In genomic region chr11:100850778-100851528, GRCm38 (mm10) we compare ENCODE assay signal across 8 mouse cellular contexts. TPM values are rescaled to one million over a fixed set of nuclear protein-coding genes. Genes with fewer than 3 reads are reported as not detected.
DNase-seq lines count a peak whose midpoint lies in the region; ATAC-seq and TF ChIP-seq lines count a peak whose summit lies in the region.

No protein-coding gene starts in this region.

- peak; percentile 43; the same call in 1 of the 2 replicates for ATAC-seq in embryonic facial prominence, embryonic 15.5 days (ENCODE audit: insufficient number of reproducible peaks, low FRiP score, low TSS enrichment, low read depth)
- ATAC-seq in heart, embryonic 15.5 days (replicated peaks; ENCODE audit: insufficient number of reproducible peaks, insufficient read depth, low FRiP score, low read depth), result peak; percentile 19; the same call in 1 of the 2 replicates
- ATAC-seq in megakaryocyte progenitor cell, adult 5-6 weeks (replicated peaks; ENCODE audit: poor library complexity), result no peak

- peaks cover 20% of the 10 kb centered on the region; the same call in 1 of the 2 replicates for H3K27me3 ChIP-seq in embryonic facial prominence, embryonic 15.5 days
- H3K27me3 ChIP-seq in heart, embryonic 15.5 days, result 0 out of 2 replicates have a peak, but pooled peaks cover 4% of the 10 kb centered on the region

- H3K4me3 ChIP-seq in ES-E14 (ENCODE audit: insufficient read depth in 1 of 2, low read depth in 1 of 2, low read length in 2 of 2, poor library complexity in 1 of 2, severe bottlenecking in 1 of 2), result peak overlapping the region; percentile 63 to 89
- H3K4me3 ChIP-seq in embryonic facial prominence, embryonic 15.5 days (replicated peaks), result peak overlapping the region; percentile 94
- peak overlapping the region; percentile 68 for H3K4me3 ChIP-seq in heart, embryonic 15.5 days

- WGBS in embryonic facial prominence, embryonic 15.5 days, result 2% methylated on average over 33 of the region's 33 CpGs
- WGBS in heart, embryonic 15.5 days, result 4% methylated on average over 33 of the region's 33 CpGs

- peak overlapping the region; percentile 87 for H3K9ac ChIP-seq in ES-E14 (ENCODE audit: insufficient read depth, low read depth, low read length, poor library complexity, severe bottlenecking)
- H3K9ac ChIP-seq in embryonic facial prominence, embryonic 15.5 days, result peak overlapping the region; percentile 91
- peak overlapping the region; percentile 82 for H3K9ac ChIP-seq in heart, embryonic 15.5 days

- no peaks in the 10 kb centered on the region for H3K36me3 ChIP-seq in ES-E14 (ENCODE audit: control insufficient read depth, insufficient read depth, low read length, poor library complexity, severe bottlenecking)
- no peaks in the 10 kb centered on the region for H3K36me3 ChIP-seq in embryonic facial prominence, embryonic 15.5 days
- H3K36me3 ChIP-seq in heart, embryonic 15.5 days, result no peaks in the 10 kb centered on the region

- DNase-seq in ES-E14 (ENCODE audit: low read depth, low spot score), result no peak
- peak; percentile 86 for DNase-seq in adrenal gland, postnatal 10 days
- peak; percentile 78 for DNase-seq in kidney, postnatal 14 days
- peak; percentile 72 for DNase-seq in lung, postnatal 14 days
- peak; percentile 49 to 60 for DNase-seq in right cerebral cortex, postnatal 10 days (ENCODE audit: low spot score in 2 of 2)

- H3K27ac ChIP-seq in ES-E14 (ENCODE audit: insufficient read depth, low read depth, low read length, poor library complexity, severe bottlenecking), result no peak overlapping the region
- H3K27ac ChIP-seq in embryonic facial prominence, embryonic 15.5 days (replicated peaks), result peak overlapping the region; percentile 87
- peak overlapping the region; percentile 85 for H3K27ac ChIP-seq in heart, embryonic 15.5 days

- in situ Hi-C loops in ES-E14 (cut with MboI; ENCODE audit: low sequenced_read_pairs in 2 of 2, unreplicated experiment in 2 of 2), result no loop called here

- no peaks in the 10 kb centered on the region for H3K9me3 ChIP-seq in ES-E14 (ENCODE audit: control insufficient read depth, insufficient read depth, low read depth, low read length)
- H3K9me3 ChIP-seq in embryonic facial prominence, embryonic 15.5 days (replicated peaks), result no peaks in the 10 kb centered on the region
- H3K9me3 ChIP-seq in heart, embryonic 15.5 days (replicated peaks), result no peaks in the 10 kb centered on the region

- peaks cover 0 to 4% of the 10 kb centered on the region in 2 experiments; a peak in 2 of 4 replicates for H3K4me1 ChIP-seq in ES-E14 (ENCODE audit: control insufficient read depth in 2 of 2, insufficient read depth in 2 of 2, low read length in 2 of 2, poor library complexity in 1 of 2)
- H3K4me1 ChIP-seq in embryonic facial prominence, embryonic 15.5 days, result peaks cover 19% of the 10 kb centered on the region
- peaks cover 28% of the 10 kb centered on the region for H3K4me1 ChIP-seq in heart, embryonic 15.5 days (replicated peaks)

- peak overlapping the region; percentile 82 for H3K4me2 ChIP-seq in embryonic facial prominence, embryonic 15.5 days (replicated peaks)
- peak overlapping the region; percentile 83 for H3K4me2 ChIP-seq in heart, embryonic 15.5 days

TF ChIP-seq in ES-E14, 5 proteins besides CTCF, POLR2A, EP300 and RAD21:
- no peak for TF ChIP-seq HCFC1 (IDR thresholded peaks at IDR 0.05; ENCODE audit: borderline replicate concordance, insufficient read depth, low read length)
- no peak for TF ChIP-seq CHD2 (IDR thresholded peaks at IDR 0.05; ENCODE audit: low read depth, low read length)
- TF ChIP-seq MAFK (IDR thresholded peaks at IDR 0.05; ENCODE audit: insufficient read depth, low read depth, low read length), result no peak
- TF ChIP-seq ZNF384 (IDR thresholded peaks at IDR 0.05; ENCODE audit: low read depth, low read length), result no peak
- TF ChIP-seq ZC3H11A (IDR thresholded peaks at IDR 0.05; ENCODE audit: borderline replicate concordance, low read depth, low read length), result no peak

RNA-seq across cellular contexts. Expression of gene Stat5b, which starts 0.4 kb away (rescaled TPM):
- total RNA-seq in ES-E14 (2012; rRNA removed), result 3.4 and 4.3 TPM in 2 replicates
- total RNA-seq in adrenal gland, postnatal 10 days (2021), result 10 to 100 TPM; 60.7 to 72.7 TPM
- 24.9 and 25.3 TPM in 2 replicates for polyA plus RNA-seq in embryonic facial prominence, embryonic 15.5 days (2015; fragmentation: Nextera tagmentation; extraction: Ambion mirVana)
- 25.3 and 34.6 TPM in 2 replicates for polyA plus RNA-seq in heart, embryonic 15.5 days (2015; fragmentation: Nextera tagmentation; extraction: Ambion mirVana)
- total RNA-seq in megakaryocyte progenitor cell, adult 5-6 weeks (2015), result 31.1 and 32.2 TPM in 2 replicates
- total RNA-seq in megakaryocyte progenitor cell, adult 5-6 weeks (2017), result 29.4 and 37.2 TPM in 2 replicates

RNA-seq across cellular contexts. Expression of gene Stat5a, which starts 8.2 kb away (rescaled TPM):
- total RNA-seq in ES-E14 (2012; rRNA removed), result 1.7 TPM in 2 replicates
- total RNA-seq in adrenal gland, postnatal 10 days (2021), result 10 to 100 TPM; 37.1 to 52.7 TPM
- polyA plus RNA-seq in embryonic facial prominence, embryonic 15.5 days (2015; fragmentation: Nextera tagmentation; extraction: Ambion mirVana), result 9.7 and 10.4 TPM in 2 replicates
- 6.1 and 11.9 TPM in 2 replicates for polyA plus RNA-seq in heart, embryonic 15.5 days (2015; fragmentation: Nextera tagmentation; extraction: Ambion mirVana)
- total RNA-seq in megakaryocyte progenitor cell, adult 5-6 weeks (2015), result 25.3 and 31.0 TPM in 2 replicates
- 31.5 and 32.4 TPM in 2 replicates for total RNA-seq in megakaryocyte progenitor cell, adult 5-6 weeks (2017)
